ENCODE assay signal across 11 mouse cellular contexts in genomic region chr6:114878841-114879520, GRCm38 (mm10).
DNase-seq lines count a peak whose midpoint lies in the region; ATAC-seq and TF ChIP-seq lines count a peak whose summit lies in the region.
"Had no signal": no experiment of that assay in that cellular context is flagged by ENCODE, and none has a peak within 500 bp of the region (broad histone marks: within the 10 kb centered on the region; RNA-seq: fewer than 3 reads in every experiment).

No protein-coding gene starts in this region.

- H3K4me3 ChIP-seq in forebrain, embryonic 13.5 days, result no peak overlapping the region
- H3K4me3 ChIP-seq in forebrain, embryonic 15.5 days, result no peak overlapping the region
- no peak overlapping the region for H3K4me3 ChIP-seq in lung, postnatal 0 days (ENCODE audit: low read depth, low read length)
- no peak overlapping the region for H3K4me3 ChIP-seq in midbrain, postnatal 0 days (ENCODE audit: low read depth, low read length)

- H3K27ac ChIP-seq in forebrain, embryonic 13.5 days, result peak overlapping the region; percentile 61
- H3K27ac ChIP-seq in forebrain, embryonic 15.5 days (replicated peaks), result no peak overlapping the region
- peak overlapping the region; percentile 4; the same call in 1 of the 2 replicates for H3K27ac ChIP-seq in lung, postnatal 0 days (ENCODE audit: low read length)
- H3K27ac ChIP-seq in midbrain, postnatal 0 days (ENCODE audit: low read depth, low read length), result no peak overlapping the region

- ATAC-seq in forebrain, embryonic 13.5 days, result no peak
- ATAC-seq in forebrain, embryonic 15.5 days (replicated peaks), result no peak
- no peak for ATAC-seq in lung, postnatal 0 days
- no peak for ATAC-seq in midbrain, postnatal 0 days (ENCODE audit: low FRiP score)

- H3K9me3 ChIP-seq in forebrain, embryonic 13.5 days (replicated peaks), result 0 out of 2 replicates have a peak, but pooled peaks cover 1% of the 10 kb centered on the region
- H3K9me3 ChIP-seq in forebrain, embryonic 15.5 days, result no peaks in the 10 kb centered on the region
- no peaks in the 10 kb centered on the region for H3K9me3 ChIP-seq in lung, postnatal 0 days (ENCODE audit: low read length)
- no peaks in the 10 kb centered on the region for H3K9me3 ChIP-seq in midbrain, postnatal 0 days (ENCODE audit: low read length)

- H3K9ac ChIP-seq in forebrain, embryonic 13.5 days, result no peak overlapping the region; the same call in 1 of the 2 replicates
- no peak overlapping the region for H3K9ac ChIP-seq in forebrain, embryonic 15.5 days (replicated peaks)
- H3K9ac ChIP-seq in lung, postnatal 0 days (replicated peaks; ENCODE audit: low read depth), result no peak overlapping the region
- no peak overlapping the region for H3K9ac ChIP-seq in midbrain, postnatal 0 days (replicated peaks; ENCODE audit: low read length, poor library complexity, severe bottlenecking)

- TF ChIP-seq EP300 in lung, postnatal 0 days (IDR thresholded peaks at IDR 0.05), result no peak

- H3K27me3 ChIP-seq in forebrain, embryonic 13.5 days, result no peaks in the 10 kb centered on the region
- no peaks in the 10 kb centered on the region for H3K27me3 ChIP-seq in forebrain, embryonic 15.5 days
- H3K27me3 ChIP-seq in lung, postnatal 0 days (replicated peaks; ENCODE audit: insufficient read depth, low read length), result no peaks in the 10 kb centered on the region
- no peaks in the 10 kb centered on the region for H3K27me3 ChIP-seq in midbrain, postnatal 0 days (ENCODE audit: insufficient read depth, low read length)
- H3K27me3 ChIP-seq: CH12.LX had no signal

- peak; percentile 43 for DNase-seq in lung, postnatal 0 days (ENCODE audit: low spot score)
- DNase-seq in lung, postnatal 10 days, result no peak
- peak; percentile 92 for DNase-seq in kidney, adult 11 months
- DNase-seq in midbrain, postnatal 0 days (ENCODE audit: low spot score), result peak; percentile 69
- no peak for DNase-seq in spleen, postnatal 36 days (ENCODE audit: low spot score in 2 of 2)
- DNase-seq in cerebellum, adult 9-10 months, result no peak
- DNase-seq: lung, postnatal 4 days; thymus, postnatal 25 days had no signal

- peaks cover 99% of the 10 kb centered on the region for H3K4me1 ChIP-seq in forebrain, embryonic 13.5 days
- peaks cover 97% of the 10 kb centered on the region for H3K4me1 ChIP-seq in forebrain, embryonic 15.5 days
- H3K4me1 ChIP-seq in lung, postnatal 0 days (ENCODE audit: insufficient read depth, low read depth, low read length), result peaks cover 68% of the 10 kb centered on the region
- H3K4me1 ChIP-seq in midbrain, postnatal 0 days (ENCODE audit: insufficient read depth, low read length), result peaks cover 38% of the 10 kb centered on the region

- no peak overlapping the region for H3K4me2 ChIP-seq in forebrain, embryonic 13.5 days
- H3K4me2 ChIP-seq in forebrain, embryonic 15.5 days (replicated peaks), result no peak overlapping the region
- no peak overlapping the region for H3K4me2 ChIP-seq in lung, postnatal 0 days (replicated peaks; ENCODE audit: low read depth, low read length)
- H3K4me2 ChIP-seq in midbrain, postnatal 0 days (ENCODE audit: low read depth, low read length, poor library complexity, severe bottlenecking), result no peak overlapping the region

- H3K36me3 ChIP-seq in forebrain, embryonic 13.5 days (ENCODE audit: poor library complexity, severe bottlenecking), result peaks cover 1% of the 10 kb centered on the region; the same call in 1 of the 2 replicates
- H3K36me3 ChIP-seq in forebrain, embryonic 15.5 days, result no peaks in the 10 kb centered on the region
- H3K36me3 ChIP-seq in lung, postnatal 0 days (ENCODE audit: insufficient read depth, low read length), result 0 out of 2 replicates have a peak, but pooled peaks cover 4% of the 10 kb centered on the region
- H3K36me3 ChIP-seq in midbrain, postnatal 0 days (ENCODE audit: insufficient read depth, low read length), result no peaks in the 10 kb centered on the region

- WGBS in forebrain, embryonic 13.5 days, result 77% methylated on average over 19 of the region's 19 CpGs
- WGBS in forebrain, embryonic 15.5 days, result 70% methylated on average over 19 of the region's 19 CpGs
- 54% methylated on average over 19 of the region's 19 CpGs for WGBS in lung, postnatal 0 days
- WGBS in midbrain, postnatal 0 days, result 74% methylated on average over 19 of the region's 19 CpGs

- no peak for TF ChIP-seq CTCF in lung, postnatal 0 days (IDR thresholded peaks at IDR 0.05)
- no peak for TF ChIP-seq CTCF in midbrain, postnatal 0 days (IDR thresholded peaks at IDR 0.05)

Comparison
In these comparisons a context has a peak if more than half of its experiments do, and no peak if none do; other contexts are left out.
1. H3K27ac ChIP-seq: peak in forebrain, embryonic 13.5 days (single experiment) and lung, postnatal 0 days (single experiment); none in forebrain, embryonic 15.5 days (single experiment) and midbrain, postnatal 0 days (single experiment).
2. DNase-seq: peak in lung, postnatal 0 days (single experiment), kidney, adult 11 months (single experiment) and midbrain, postnatal 0 days (single experiment); none in lung, postnatal 10 days (single experiment), spleen, postnatal 36 days (0 of 2) and cerebellum, adult 9-10 months (single experiment).